Mouse (Mus musculus) heart, adult 2 months (tissue): ENCODE data around the gene Tshz2. TPM values are rescaled to one million over a fixed set of nuclear protein-coding genes. Genes with fewer than 3 reads are reported as not detected.

ENCODE experiments used
- DNase-seq, 2 experiments: peaks; one replicate each; pipeline ENCODE4 v3.0.0; 2021
- H3K27ac ChIP-seq: fragments of 200-600 bp; 2 replicates; pipeline ENCODE4 v1.8.1; 2022
- H3K27me3 ChIP-seq: fragments of 200-500 bp; 2 replicates; pipeline ENCODE4 v1.6.1; 2012; ENCODE audit warnings: mild to moderate bottlenecking, low read length, inconsistent platforms, mixed read lengths; ENCODE audit not compliant: control insufficient read depth, insufficient read depth
- H3K36me3 ChIP-seq: fragments of 200-500 bp; 2 replicates; pipeline ENCODE4 v1.6.1; 2012; ENCODE audit warnings: low read length, inconsistent platforms; ENCODE audit not compliant: control insufficient read depth, insufficient read depth
- H3K4me1 ChIP-seq: fragments of 200-500 bp; 2 replicates; pipeline ENCODE4 v1.6.1; 2011; ENCODE audit warnings: low read length; ENCODE audit not compliant: control insufficient read depth, insufficient read depth
- H3K4me3 ChIP-seq: fragments of 200-600 bp; 2 replicates; pipeline ENCODE4 v1.8.1; 2022
- H3K79me2 ChIP-seq: fragments of 200-500 bp; replicated peaks from 2 replicates; pipeline ENCODE4 v1.6.1; 2012; ENCODE audit warnings: mild to moderate bottlenecking, inconsistent platforms, low read length, moderate library complexity, mixed read lengths; ENCODE audit not compliant: control insufficient read depth, insufficient read depth
- H3K9ac ChIP-seq: fragments of 200-500 bp; 2 replicates; pipeline ENCODE4 v1.6.1; 2012; ENCODE audit warnings: low read depth, mild to moderate bottlenecking, control low read depth, inconsistent platforms, low read length, mixed read lengths
- CTCF ChIP-seq: fragments of 200-600 bp; IDR thresholded peaks from 2 replicates; pipeline ENCODE4 v1.8.1; 2022; ENCODE audit warnings: antibody characterized with exemption, mild to moderate bottlenecking, moderate library complexity
- EP300 ChIP-seq: fragments of 200-500 bp; IDR thresholded peaks from 2 replicates; pipeline ENCODE4 v1.6.1; 2011; ENCODE audit warnings: low read depth, low read length, control low read depth; ENCODE audit not compliant: insufficient read depth
- POLR2A ChIP-seq: fragments of 200-500 bp; IDR thresholded peaks from 2 replicates; pipeline ENCODE4 v1.6.1; 2011; ENCODE audit warnings: mild to moderate bottlenecking, low read depth, low read length, control low read depth; ENCODE audit not compliant: insufficient read depth
- WGBS: fragments of 180-500 bp; shearing (Covaris S2); methylation state at CpG from one replicate; pipeline ENCODE4 v1.1.7; 2018; 5-methylcytosine and 5-hydroxymethylcytosine counted together
- intact Hi-C: fragments of 180-260 bp; cut with DNase I; formaldehyde crosslinking; loops from one replicate; pipeline ENCODE4 v1.15.1; 2025
- polyA plus RNA-seq: library from polyadenylated mRNA; depleted of rRNA; stranded (reverse); fragments of >200 nt; gene quantifications from 2 replicates; pipeline ENCODE4 v1.2.3, GENCODE M21; 2012
- total RNA-seq, 2 experiments: library from RNA; stranded (reverse); gene quantifications; 2 replicates each; pipeline ENCODE4 v1.2.3; 2021

Gene Tshz2
- total and polyA plus RNA-seq, 3 experiments: 8.2 to 12.9 (median 12.1) TPM

- no peak for TF ChIP-seq POLR2A
- H3K36me3 ChIP-seq: no peaks in the 10 kb centered on the region
- H3K79me2 ChIP-seq: no peaks in the 10 kb centered on the region
- H3K4me1 ChIP-seq: no peaks in the 10 kb centered on the region
- intact Hi-C loops: no loop called here
- H3K27ac ChIP-seq: no peak overlapping the region
- 44% methylated on average over 5 of the region's 5 CpGs for WGBS
- no peak for DNase-seq
- no peak overlapping the region for H3K4me3 ChIP-seq
- H3K9ac ChIP-seq: no peak overlapping the region
- no peaks in the 10 kb centered on the region for H3K27me3 ChIP-seq
Measured at GRCm38 (mm10) chr2:170033219-170033618, 400.4 kb downstream of the Tshz2 start.

GRCm38 (mm10) chr2:170034794-170035193 lies 402.0 kb downstream of the Tshz2 start:
- Histone ChIP-seq H3K4me3 (no peak overlapping the region), H3K9ac (no peak overlapping the region), H3K36me3 (no peaks in the 10 kb centered on the region), H3K27ac (no peak overlapping the region), H3K4me1 (no peaks in the 10 kb centered on the region), H3K79me2 (no peaks in the 10 kb centered on the region), H3K27me3 (no peaks in the 10 kb centered on the region)
- 97% methylated on average over 11 of the region's 11 CpGs for WGBS
- TF ChIP-seq CTCF (no peak), EP300 (no peak), POLR2A (no peak)
- intact Hi-C loops: no loop called here
- DNase-seq: no peak

GRCm38 (mm10) chr2:170036791-170037241 lies 404.0 kb downstream of the Tshz2 start:
- no peak overlapping the region for H3K9ac ChIP-seq
- no peak for DNase-seq
- 56% methylated on average over 11 of the region's 11 CpGs for WGBS
- no peaks in the 10 kb centered on the region for H3K27me3 ChIP-seq
- peaks cover 2% of the 10 kb centered on the region for H3K4me1 ChIP-seq
- no peak overlapping the region for H3K4me3 ChIP-seq
- intact Hi-C loops: no loop called here
- H3K79me2 ChIP-seq: no peaks in the 10 kb centered on the region
- no peak overlapping the region for H3K27ac ChIP-seq
- H3K36me3 ChIP-seq: no peaks in the 10 kb centered on the region
- TF ChIP-seq POLR2A (no peak), CTCF (no peak), EP300 (no peak)

GRCm38 (mm10) chr2:170037346-170037745 lies 404.5 kb downstream of the Tshz2 start:
- H3K79me2 ChIP-seq: no peaks in the 10 kb centered on the region
- WGBS: 82% methylated on average over 13 of the region's 13 CpGs
- intact Hi-C loops: no loop called here

GRCm38 (mm10) chr2:170039772-170040171 lies 407.0 kb downstream of the Tshz2 start:
- H3K4me3 ChIP-seq: no peak overlapping the region
- 90% methylated on average over 14 of the region's 14 CpGs for WGBS
- no peak overlapping the region for H3K9ac ChIP-seq

More at GRCm38 (mm10) chr2:170037346-170037745, 404.5 kb downstream of the Tshz2 start:
- no peak overlapping the region for H3K27ac ChIP-seq
- TF ChIP-seq EP300 (no peak), CTCF (no peak), POLR2A (no peak)
- no peak overlapping the region for H3K9ac ChIP-seq
- H3K4me3 ChIP-seq: no peak overlapping the region
- peaks cover 2% of the 10 kb centered on the region for H3K4me1 ChIP-seq
- DNase-seq: no peak
- no peaks in the 10 kb centered on the region for H3K36me3 ChIP-seq
- no peaks in the 10 kb centered on the region for H3K27me3 ChIP-seq

GRCm38 (mm10) chr2:170041101-170041500 lies 408.3 kb downstream of the Tshz2 start:
- intact Hi-C loops: loop anchor here (2.0 kb wide), 1 partner anchor 44 kb away; no protein-coding TSS in a partner anchor
- 22% methylated on average over 9 of the region's 9 CpGs for WGBS
- H3K4me1 ChIP-seq: peaks cover 2% of the 10 kb centered on the region
- no peak for TF ChIP-seq EP300
- 0 out of 2 replicates have a peak, but pooled peaks have one; percentile 9 for TF ChIP-seq CTCF
- H3K27me3 ChIP-seq: no peaks in the 10 kb centered on the region
- H3K4me3 ChIP-seq: no peak overlapping the region
- H3K9ac ChIP-seq: no peak overlapping the region
- peak; percentile 44 to 56 for DNase-seq
- no peak overlapping the region; the same call in 1 of the 2 replicates for H3K27ac ChIP-seq
- H3K36me3 ChIP-seq: no peaks in the 10 kb centered on the region
- no peaks in the 10 kb centered on the region for H3K79me2 ChIP-seq

More at GRCm38 (mm10) chr2:170039772-170040171, 407.0 kb downstream of the Tshz2 start:
- no peaks in the 10 kb centered on the region for H3K36me3 ChIP-seq
- intact Hi-C loops: loop anchor here (2.0 kb wide), 1 partner anchor 43 kb away; no protein-coding TSS in a partner anchor
- TF ChIP-seq POLR2A: no peak
- no peak for TF ChIP-seq CTCF
- TF ChIP-seq EP300: no peak
- DNase-seq: no peak
- H3K27me3 ChIP-seq: no peaks in the 10 kb centered on the region
- peaks cover 2% of the 10 kb centered on the region for H3K4me1 ChIP-seq
- H3K79me2 ChIP-seq: no peaks in the 10 kb centered on the region
- no peak overlapping the region for H3K27ac ChIP-seq
